Mouse (Mus musculus) layer of hippocampus, adult 9-10 months (tissue): Measurements from ENCODE around the gene Shq1.

Experiments used
- DNase-seq: peaks from one replicate; pipeline ENCODE4 v3.0.0; 2022; ENCODE audit warnings: low spot score

Gene Shq1

GRCm38 (mm10) chr6:100670880-100671344, at the start of gene Shq1:
Gene Shq1 (minus strand): TSS chr6:100671157.
- DNase-seq: peak; percentile 62

DNA sequence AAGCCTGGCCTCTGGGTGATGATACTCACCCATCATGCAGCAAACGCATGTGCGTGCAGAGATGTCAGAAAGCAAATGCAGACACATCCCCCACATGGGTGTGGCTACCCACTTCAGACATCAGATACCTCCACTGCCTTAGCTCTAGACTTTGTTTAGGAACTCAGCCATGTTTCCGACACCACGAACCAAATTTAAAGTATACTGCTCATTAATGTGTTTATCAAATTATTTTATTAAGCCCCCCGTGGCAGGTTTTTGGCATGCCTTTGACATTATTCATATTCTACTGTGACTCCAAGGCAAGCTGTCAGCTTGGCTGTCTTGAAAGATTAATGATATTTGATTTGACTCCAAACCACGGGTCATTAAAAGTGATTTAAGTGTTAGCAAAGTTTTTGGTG, 49.1 kb upstream of the Shq1 start:
- no peak for DNase-seq

- DNase-seq: no peak
Measured at GRCm38 (mm10) chr6:100716817-100717216, 45.9 kb upstream of the Shq1 start.

GRCm38 (mm10) chr6:100716152-100716551, 45.2 kb upstream of the Shq1 start:
- DNase-seq: no peak

DNA sequence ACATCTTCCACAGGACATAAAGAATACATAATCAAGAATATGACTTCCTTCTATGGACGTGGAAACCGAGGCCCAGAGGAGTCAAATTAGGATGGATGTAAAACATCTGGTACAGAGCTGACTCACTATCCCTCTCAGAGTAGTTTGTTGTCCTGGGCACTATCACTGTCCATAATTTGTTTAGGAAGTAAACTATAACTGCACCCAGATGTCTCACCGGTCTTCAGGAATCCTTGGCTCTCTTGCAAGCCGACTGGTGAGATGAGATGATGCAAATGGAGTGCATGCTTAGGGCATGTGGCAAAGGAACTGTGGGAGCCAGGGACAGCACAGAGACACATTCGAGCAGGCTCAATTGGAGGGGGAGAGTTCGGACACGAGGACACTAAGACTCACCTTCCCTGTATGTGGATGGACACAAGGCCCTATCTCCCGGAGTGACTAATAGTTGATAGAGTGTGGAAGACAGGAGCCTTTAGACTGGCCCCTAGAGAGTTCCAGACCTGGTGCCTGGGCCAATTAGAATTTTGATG, 44.4 kb upstream of the Shq1 start:
- no peak for DNase-seq

- no peak for DNase-seq
Measured at GRCm38 (mm10) chr6:100710866-100711265, 39.9 kb upstream of the Shq1 start.

GRCm38 (mm10) chr6:100710170-100710569, 39.2 kb upstream of the Shq1 start:
- no peak for DNase-seq

GRCm38 (mm10) chr6:100709483-100709882, 38.5 kb upstream of the Shq1 start:
- no peak for DNase-seq

DNA sequence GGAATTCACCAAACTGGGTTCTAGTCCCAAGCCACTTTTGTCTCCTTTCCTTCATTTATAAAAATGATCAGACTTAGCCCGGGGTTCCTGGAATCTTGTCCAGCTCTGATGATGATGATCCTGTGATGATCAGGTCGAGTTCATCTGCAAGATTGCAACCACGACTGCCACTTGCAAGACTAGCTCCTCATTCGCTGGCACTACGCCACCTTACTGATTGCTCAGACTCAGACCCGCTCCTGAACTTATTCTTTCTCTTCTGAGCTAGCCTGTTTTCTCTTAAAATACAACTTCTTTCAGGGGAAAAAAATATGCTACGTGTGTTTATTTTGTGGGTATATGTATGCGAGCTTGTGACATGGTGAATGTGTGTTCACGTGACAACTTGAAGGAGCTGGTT, 38.0 kb upstream of the Shq1 start:
- no peak for DNase-seq

DNA sequence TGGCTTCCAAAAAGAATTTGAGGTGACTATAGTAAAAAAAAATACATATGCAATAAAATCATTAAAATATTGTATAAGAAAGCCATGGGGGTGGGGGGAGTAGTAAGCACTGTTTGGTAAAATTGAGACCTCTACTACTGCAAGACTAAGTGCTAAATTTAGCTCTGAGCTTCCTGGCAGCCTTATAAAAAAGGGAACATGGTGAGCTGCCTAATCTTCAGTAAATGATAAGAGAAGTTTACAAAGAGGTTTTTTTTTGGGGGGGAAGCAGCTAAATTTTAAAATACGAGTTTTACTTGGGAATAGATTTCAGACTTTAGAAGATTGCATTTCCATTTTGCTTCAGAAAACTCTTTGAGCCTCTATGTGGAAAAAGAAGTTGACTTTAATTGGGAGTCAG, 37.3 kb upstream of the Shq1 start:
- no peak for DNase-seq

GRCm38 (mm10) chr6:100707557-100707956, 36.6 kb upstream of the Shq1 start:
- no peak for DNase-seq

DNA sequence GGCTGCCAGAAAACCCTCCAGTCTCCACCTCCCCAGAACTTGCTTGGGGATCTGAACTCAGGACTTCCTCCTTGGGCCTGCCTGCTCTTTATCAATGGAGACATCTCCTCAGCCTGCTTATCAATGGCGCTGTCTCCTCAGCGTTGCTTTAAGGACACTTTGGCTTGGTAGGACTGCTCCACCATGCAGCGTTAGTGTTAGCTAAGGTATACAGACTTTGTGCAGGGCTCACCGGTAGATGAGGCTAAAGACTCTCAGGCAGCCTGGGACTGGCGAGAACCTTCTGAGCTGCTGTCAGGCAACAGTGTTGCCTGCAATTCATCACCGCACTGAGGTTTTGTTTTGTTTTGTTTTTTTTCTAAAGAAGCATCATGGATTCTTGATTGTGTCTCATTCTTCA, 35.9 kb upstream of the Shq1 start:
- DNase-seq: no peak

GRCm38 (mm10) chr6:100705366-100705811, 34.4 kb upstream of the Shq1 start:
- no peak for DNase-seq

GRCm38 (mm10) chr6:100704574-100705365, 33.8 kb upstream of the Shq1 start, which contains the start of gene Gxylt2:
Gene Gxylt2 (plus strand): TSS chr6:100704734.
- DNase-seq: no peak

DNA sequence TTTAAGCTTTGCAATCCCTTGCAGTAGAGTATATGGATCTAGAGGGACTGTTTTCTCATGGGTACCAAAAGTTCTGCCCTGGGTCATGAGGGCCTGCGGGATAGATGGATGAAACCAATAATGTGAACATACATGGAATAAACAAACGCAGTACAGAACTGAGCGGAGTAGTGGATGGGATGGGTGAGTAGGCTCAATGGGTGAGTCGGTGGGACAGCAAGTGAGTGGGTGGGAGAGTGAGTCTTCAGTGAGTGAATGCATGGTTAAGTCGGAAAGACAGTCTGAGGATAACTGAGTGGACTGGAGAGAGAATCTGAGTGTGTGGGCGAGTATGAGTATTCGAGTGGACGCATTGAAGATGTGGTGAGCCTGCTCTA, 33.2 kb upstream of the Shq1 start:
- no peak for DNase-seq

DNA sequence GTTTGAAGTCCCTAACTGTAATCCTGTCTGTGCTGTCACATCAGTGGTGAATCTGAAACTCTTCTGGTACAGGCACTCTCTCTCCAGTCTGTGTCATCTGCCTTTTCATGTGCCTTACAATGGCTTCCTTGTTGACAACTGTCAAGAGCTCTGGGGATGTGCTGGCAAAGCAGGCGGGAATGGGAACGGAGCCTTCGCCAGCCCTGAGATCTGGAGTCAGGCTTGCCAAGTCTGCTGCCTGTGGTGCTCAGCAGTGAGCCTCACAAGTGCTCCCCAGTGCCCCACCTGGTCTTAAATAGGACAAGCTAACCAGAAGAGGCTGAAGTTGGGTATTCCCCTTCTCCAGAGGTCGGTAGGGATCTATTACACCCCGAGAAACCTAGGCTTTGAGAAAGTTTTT, 29.8 kb upstream of the Shq1 start:
- peak; percentile 18 for DNase-seq

DNA sequence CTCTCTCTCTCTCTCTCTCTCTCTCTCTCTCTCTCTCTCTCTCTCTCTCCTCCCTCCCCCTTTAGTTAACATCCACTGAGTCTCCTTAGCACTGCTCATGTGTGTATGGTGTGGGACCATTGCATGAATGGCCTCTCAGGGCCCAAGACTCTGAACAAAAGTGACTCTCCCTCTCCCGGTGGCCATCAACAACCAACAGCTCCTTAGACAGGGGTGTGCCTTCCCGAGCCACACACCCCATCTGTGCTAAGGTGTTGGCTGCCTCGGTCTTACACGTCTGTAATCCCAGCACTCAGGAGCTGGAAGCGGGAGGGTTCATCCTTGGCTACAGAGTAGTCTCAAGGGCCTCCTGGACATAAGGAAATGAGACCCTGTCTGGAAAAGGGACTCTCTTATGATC, 29.0 kb upstream of the Shq1 start:
- no peak for DNase-seq

- DNase-seq: no peak
Measured at GRCm38 (mm10) chr6:100686341-100686740, 15.4 kb upstream of the Shq1 start.

DNA sequence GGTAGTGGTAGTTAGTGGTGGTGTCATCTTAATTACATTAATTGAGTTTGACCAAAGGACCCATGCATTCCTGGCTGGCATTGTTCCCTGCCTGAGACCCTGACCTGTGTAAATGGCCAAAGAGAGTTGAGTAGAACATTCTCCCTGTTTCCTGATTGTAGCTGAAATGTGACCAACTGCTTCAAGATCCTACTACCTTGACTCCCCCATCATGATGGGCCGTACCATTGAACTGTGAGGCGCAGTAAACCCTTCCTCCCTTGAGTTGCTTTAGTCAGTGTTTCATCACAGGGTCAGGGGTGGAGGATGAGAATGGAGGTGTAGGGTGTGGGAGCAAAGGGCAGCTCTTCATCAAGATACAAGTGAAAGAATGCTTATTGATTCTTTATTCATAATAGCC, 7.7 kb upstream of the Shq1 start:
- no peak for DNase-seq

DNA sequence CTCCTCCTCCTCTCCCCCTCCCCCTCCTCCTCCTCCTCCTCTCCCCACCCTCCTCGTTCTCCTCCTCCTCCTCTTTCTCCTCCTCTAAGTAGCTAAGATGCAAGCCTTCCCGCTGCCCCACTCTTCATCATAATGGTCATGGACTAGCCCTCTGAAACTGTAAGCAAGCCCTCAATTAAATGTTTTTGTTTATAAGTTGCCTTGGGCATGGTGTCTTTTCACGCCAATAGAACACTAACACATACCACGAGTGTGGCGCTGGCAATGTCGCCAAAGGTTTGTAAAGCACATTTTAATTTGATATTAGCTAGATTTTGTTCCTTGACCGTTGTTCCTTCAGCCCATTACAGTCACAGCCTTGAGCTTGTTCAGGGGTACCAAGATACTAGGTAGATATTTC, 5.5 kb upstream of the Shq1 start:
- no peak for DNase-seq

DNA sequence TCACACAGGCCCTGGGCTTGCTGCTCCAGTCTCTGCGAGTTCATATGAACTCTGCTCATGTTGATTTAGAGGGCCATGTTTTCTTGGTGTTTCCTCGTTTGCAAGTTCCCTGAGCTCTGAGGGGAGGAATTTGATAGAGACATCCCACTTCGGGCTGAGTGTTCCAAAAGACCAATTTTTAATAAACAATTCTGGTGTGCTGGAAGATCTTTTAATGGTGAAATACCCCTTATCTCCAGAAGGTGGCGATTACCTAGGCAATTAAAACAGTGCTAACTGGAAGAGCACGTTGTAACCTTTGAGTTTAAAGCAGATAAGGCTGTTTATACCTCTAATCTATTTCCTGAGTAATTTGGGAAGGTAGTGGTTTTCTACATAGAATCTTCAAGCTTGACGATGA, 4.0 kb upstream of the Shq1 start:
- no peak for DNase-seq

GRCm38 (mm10) chr6:100671401-100671800, 444 bp upstream of the Shq1 start:
- no peak for DNase-seq

- DNase-seq: no peak
Measured at GRCm38 (mm10) chr6:100670370-100670841, 551 bp downstream of the Shq1 start.

DNA sequence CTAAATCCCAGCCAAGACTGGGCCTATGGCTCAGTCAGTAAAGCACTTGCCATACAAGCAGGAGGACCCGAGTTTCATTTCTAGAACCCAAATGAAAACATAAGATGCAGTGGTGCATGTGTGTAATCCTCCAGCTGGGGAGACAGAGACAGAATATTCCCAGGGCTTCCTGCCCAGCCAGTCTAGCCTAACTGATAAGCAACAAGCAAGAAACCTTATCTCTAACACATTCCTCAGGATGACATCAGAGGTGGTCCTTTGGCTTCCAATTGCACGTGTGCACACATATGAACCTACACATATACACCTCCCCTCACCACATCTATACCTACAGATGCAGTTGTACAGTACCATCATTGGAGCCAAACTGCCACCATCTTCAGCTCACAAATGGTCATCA, 2.1 kb downstream of the Shq1 start:
- no peak for DNase-seq
